Mouse (Mus musculus): ENCODE measurements at regions not wholly inside any gene's neighbourhood (a gene's known extent, or its start where the extent isn't known, plus 50 kb on each side); places are given as distances from the start of the nearest gene placed in this dataset.

GRCm38 (mm10) chr8:89139876-89140275 lies 95.9 kb upstream of the Sall1 start:
- DNase-seq (ENCODE audit: extremely low read depth, insufficient read length, low spot score), result no peak

GRCm38 (mm10) chr8:89138416-89139125 lies 94.6 kb upstream of the Sall1 start:
- DNase-seq (ENCODE audit: extremely low read depth, insufficient read length, low spot score), result no peak

- DNase-seq (ENCODE audit: extremely low read depth, insufficient read length, low spot score), result no peak
Measured at GRCm38 (mm10) chr8:89134581-89135484, 90.9 kb upstream of the Sall1 start.

- DNase-seq (ENCODE audit: extremely low read depth, insufficient read length, low spot score), result no peak
Measured at GRCm38 (mm10) chr8:89134058-89134457, 90.1 kb upstream of the Sall1 start.

- DNase-seq (ENCODE audit: extremely low read depth, insufficient read length, low spot score), result no peak
Measured at GRCm38 (mm10) chr8:89121051-89121450, 77.1 kb upstream of the Sall1 start.

GRCm38 (mm10) chr8:89107895-89108660 lies 64.1 kb upstream of the Sall1 start:
- no peak for DNase-seq (ENCODE audit: extremely low read depth, insufficient read length, low spot score)

GRCm38 (mm10) chr8:89106346-89106745 lies 62.4 kb upstream of the Sall1 start:
- no peak for DNase-seq (ENCODE audit: extremely low read depth, insufficient read length, low spot score)

GRCm38 (mm10) chr8:89097396-89097795 lies 53.4 kb upstream of the Sall1 start:
- no peak for DNase-seq (ENCODE audit: extremely low read depth, insufficient read length, low spot score)

Data from 3134 (cell line).